Mouse (Mus musculus) embryonic fibroblast, embryonic 13.5 days (primary cell): ENCODE measurements at regions not wholly inside any gene's neighbourhood (a gene's known extent, or its start where the extent isn't known, plus 50 kb on each side); places are given as distances from the start of the nearest gene placed in this dataset.

ENCODE experiments used
- CTCF ChIP-seq: IDR thresholded peaks from 2 replicates; pipeline ENCODE4 v1.5.1; 2011; ENCODE audit warnings: mild to moderate bottlenecking, control low read depth, low read length, moderate library complexity, borderline replicate concordance; ENCODE audit not compliant: insufficient read depth
- POLR2A ChIP-seq: IDR thresholded peaks from 2 replicates; pipeline ENCODE4 v1.6.1; 2011; ENCODE audit warnings: low read depth, mild to moderate bottlenecking, control low read depth, low read length, moderate library complexity

DNA sequence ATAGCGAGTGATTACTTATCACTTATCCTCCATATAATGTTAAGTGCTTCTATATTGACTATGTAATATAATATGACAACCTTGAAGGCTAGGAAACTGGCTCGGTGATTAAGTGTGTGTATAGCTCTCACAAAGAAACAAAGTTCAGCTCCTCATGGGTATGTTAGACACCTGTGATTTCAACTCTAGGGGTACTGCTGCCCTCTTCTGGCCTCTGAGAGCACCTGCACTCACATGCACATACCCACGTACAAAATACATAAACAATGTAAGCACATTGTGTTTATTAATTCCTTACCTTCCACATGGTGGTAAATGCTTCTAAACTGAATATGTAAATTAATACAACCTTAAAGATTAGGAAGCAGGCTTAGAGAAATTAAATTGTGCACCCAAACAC lies 298.6 kb upstream of the Auts2 start:
- TF ChIP-seq CTCF (no peak), POLR2A (no peak)
